Mouse (Mus musculus): Measurements from ENCODE around the gene Gm9044. TPM values are rescaled to one million over a fixed set of nuclear protein-coding genes. Genes with fewer than 3 reads are reported as not detected.
"Not testable (repeated sequence)": the region's sequence is repeated elsewhere in the genome, so short reads cannot be mapped to it uniquely, and the experiment has no call there.

Gene Gm9044
- polyA plus RNA-seq (2015; fragmentation: Nextera tagmentation; extraction: Ambion mirVana): not detected in 2 replicates

- not testable (repeated sequence) for H3K4me2 ChIP-seq (replicated peaks); ATAC-seq; H3K27ac ChIP-seq; H3K4me3 ChIP-seq (replicated peaks); H3K9ac ChIP-seq; H3K4me1 ChIP-seq (replicated peaks); H3K36me3 ChIP-seq; H3K27me3 ChIP-seq (replicated peaks); H3K9me3 ChIP-seq
- whole genome bisulfite sequencing: no CpG with 5 or more reads among the region's 14 CpGs
These were observed at the start of gene Gm9044 for GRCm38 (mm10) chr10:118332308-118332707. Gene Gm9044 (minus strand): TSS chr10:118332408.

- Histone ChIP-seq H3K36me3 (no peaks in the 10 kb centered on the region), H3K4me2 (replicated peaks) (peak overlapping the region; percentile 42), H3K27ac (no peak overlapping the region), H3K4me3 (replicated peaks) (no peak overlapping the region), H3K27me3 (replicated peaks) (no peaks in the 10 kb centered on the region), H3K9ac (no peak overlapping the region), H3K9me3 (no peaks in the 10 kb centered on the region), H3K4me1 (replicated peaks) (no peaks in the 10 kb centered on the region)
- WGBS: 4% methylated on average over 10 of the region's 10 CpGs
- peak; percentile 86 for ATAC-seq
These were observed 38.2 kb upstream of the Gm9044 start for GRCm38 (mm10) chr10:118370443-118370842.

DNA sequence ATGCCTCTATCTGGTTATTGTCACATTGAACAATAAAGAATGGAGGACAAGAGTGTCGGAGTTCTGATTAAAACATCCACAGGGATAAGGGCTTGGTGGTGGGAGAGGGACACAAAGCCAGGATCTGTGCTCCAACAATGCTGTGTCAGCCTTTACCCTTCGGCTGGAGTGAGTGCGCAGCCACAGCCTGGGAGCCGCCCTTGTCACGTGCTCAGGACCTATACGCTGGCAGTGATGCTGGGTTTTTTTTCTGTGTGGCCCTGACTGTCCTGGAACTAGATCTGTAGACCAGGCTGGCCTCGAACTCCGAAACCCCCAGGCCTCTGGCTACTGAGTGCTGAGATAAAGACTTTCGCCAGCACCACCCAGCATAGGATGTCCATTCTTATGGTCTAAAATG is 37.3 kb upstream of the Gm9044 start:
- H3K4me3 ChIP-seq (replicated peaks): no peak overlapping the region
- 93% methylated on average over 9 of the region's 9 CpGs for WGBS
- no peak for ATAC-seq
- H3K9me3 ChIP-seq: no peaks in the 10 kb centered on the region
- no peak overlapping the region for H3K9ac ChIP-seq
- no peaks in the 10 kb centered on the region for H3K36me3 ChIP-seq
- no peaks in the 10 kb centered on the region for H3K4me1 ChIP-seq (replicated peaks)
- H3K4me2 ChIP-seq (replicated peaks): no peak overlapping the region
- H3K27ac ChIP-seq: no peak overlapping the region
- H3K27me3 ChIP-seq (replicated peaks): no peaks in the 10 kb centered on the region

- H3K9me3 ChIP-seq; H3K4me2 ChIP-seq (replicated peaks); ATAC-seq; H3K36me3 ChIP-seq; H3K27me3 ChIP-seq (replicated peaks); H3K4me3 ChIP-seq (replicated peaks); H3K27ac ChIP-seq; H3K9ac ChIP-seq; H3K4me1 ChIP-seq (replicated peaks): not testable (repeated sequence)
- WGBS: 88% methylated on average over 1 of the region's 11 CpGs
These were observed 21.8 kb upstream of the Gm9044 start, which contains the start of gene Gm9049 for GRCm38 (mm10) chr10:118354005-118354404. Gene Gm9049 (minus strand): TSS chr10:118354105.

- 80% methylated on average over 1 of the region's 14 CpGs for WGBS
- H3K9me3 ChIP-seq; H3K4me3 ChIP-seq (replicated peaks); H3K4me2 ChIP-seq (replicated peaks); H3K4me1 ChIP-seq (replicated peaks); H3K9ac ChIP-seq; ATAC-seq; H3K36me3 ChIP-seq; H3K27me3 ChIP-seq (replicated peaks); H3K27ac ChIP-seq: not testable (repeated sequence)
These were observed 16.4 kb upstream of the Gm9044 start, which contains the start of gene Gm9048 for GRCm38 (mm10) chr10:118348579-118348978. Gene Gm9048 (minus strand): TSS chr10:118348679.

GRCm38 (mm10) chr10:118343155-118343554 is 10.9 kb upstream of the Gm9044 start, which contains the start of gene Gm9046:
Gene Gm9046 (minus strand): TSS chr10:118343255.
- not testable (repeated sequence) for H3K36me3 ChIP-seq; H3K9ac ChIP-seq; H3K4me1 ChIP-seq (replicated peaks); H3K27me3 ChIP-seq (replicated peaks); H3K4me2 ChIP-seq (replicated peaks); H3K4me3 ChIP-seq (replicated peaks); H3K27ac ChIP-seq; H3K9me3 ChIP-seq; ATAC-seq
- no CpG with 5 or more reads among the region's 14 CpGs for WGBS

- H3K4me3 ChIP-seq (replicated peaks); H3K27ac ChIP-seq; H3K9ac ChIP-seq; ATAC-seq; H3K4me1 ChIP-seq (replicated peaks); H3K27me3 ChIP-seq (replicated peaks); H3K4me2 ChIP-seq (replicated peaks); H3K36me3 ChIP-seq; H3K9me3 ChIP-seq: not testable (repeated sequence)
- WGBS: no CpG with 5 or more reads among the region's 14 CpGs
These were observed 5.5 kb upstream of the Gm9044 start, which contains the start of gene Gm9045 for GRCm38 (mm10) chr10:118337731-118338130. Gene Gm9045 (minus strand): TSS chr10:118337831.

DNA sequence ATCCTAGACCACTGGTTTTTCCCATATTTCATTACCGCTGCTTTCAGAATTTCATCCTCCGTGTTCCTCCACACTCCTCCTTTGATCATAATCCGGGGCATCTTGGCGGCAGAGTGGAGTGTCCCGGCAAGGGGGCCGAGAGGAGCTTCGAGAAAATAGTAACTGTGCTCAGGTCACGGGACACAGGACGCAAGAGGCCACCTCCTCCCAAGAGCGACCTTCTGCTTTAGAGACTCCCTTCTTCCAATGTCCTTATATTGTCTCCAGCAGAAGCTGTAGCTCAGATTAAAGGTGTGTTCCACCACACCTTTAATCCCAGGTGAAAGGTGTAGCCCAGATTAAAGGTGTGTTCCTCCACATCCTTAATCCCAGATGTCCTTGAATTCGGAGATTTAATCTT is 5.3 kb downstream of the Gm9044 start, which contains the start of gene Gm9040:
Gene Gm9040, minus strand, starts transcription at position 101 of the 400 bp plus-strand sequence.
- H3K4me1 ChIP-seq (replicated peaks); ATAC-seq; H3K4me3 ChIP-seq (replicated peaks); H3K27me3 ChIP-seq (replicated peaks); H3K4me2 ChIP-seq (replicated peaks); H3K9ac ChIP-seq; H3K36me3 ChIP-seq; H3K9me3 ChIP-seq; H3K27ac ChIP-seq: not testable (repeated sequence)
- no CpG with 5 or more reads among the region's 11 CpGs for WGBS

GRCm38 (mm10) chr10:118319024-118319423 is 13.2 kb downstream of the Gm9044 start:
- Histone ChIP-seq H3K4me3 (replicated peaks) (no peak overlapping the region), H3K4me1 (replicated peaks) (no peaks in the 10 kb centered on the region), H3K9ac (no peak overlapping the region), H3K27me3 (replicated peaks) (no peaks in the 10 kb centered on the region), H3K36me3 (no peaks in the 10 kb centered on the region), H3K9me3 (no peaks in the 10 kb centered on the region), H3K27ac (no peak overlapping the region), H3K4me2 (replicated peaks) (no peak overlapping the region)
- no peak for ATAC-seq
- 79% methylated on average over 8 of the region's 8 CpGs for WGBS

DNA sequence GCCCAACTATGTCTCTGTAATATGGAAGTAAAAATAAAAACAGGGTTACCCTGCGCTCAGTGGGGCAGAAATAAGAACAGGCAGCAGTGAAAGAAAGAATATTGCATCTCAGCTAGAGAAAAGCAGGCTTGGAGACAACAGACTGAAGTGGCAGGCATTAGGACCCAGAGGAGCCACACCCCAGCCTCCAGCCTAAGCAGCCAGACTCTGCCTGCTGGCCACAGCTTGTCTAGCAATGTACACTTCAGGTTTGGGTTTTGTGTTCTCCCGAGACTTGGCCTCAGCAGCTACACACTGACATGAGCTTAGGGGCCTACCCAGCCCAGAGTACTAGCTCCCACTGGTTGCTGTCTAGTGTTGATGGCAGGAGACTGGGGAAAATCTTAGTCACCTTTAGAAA is 30.1 kb downstream of the Gm9044 start:
- H3K4me3 ChIP-seq (replicated peaks); H3K9ac ChIP-seq; H3K4me2 ChIP-seq (replicated peaks); H3K27me3 ChIP-seq (replicated peaks); H3K36me3 ChIP-seq; H3K4me1 ChIP-seq (replicated peaks); ATAC-seq; H3K27ac ChIP-seq; H3K9me3 ChIP-seq: not testable (repeated sequence)
- WGBS: 44% methylated on average over 2 of the region's 2 CpGs

- no peaks in the 10 kb centered on the region for H3K36me3 ChIP-seq
- H3K27me3 ChIP-seq (replicated peaks): no peaks in the 10 kb centered on the region
- 89% methylated on average over 6 of the region's 6 CpGs for WGBS
- no peak for ATAC-seq
- no peaks in the 10 kb centered on the region for H3K4me1 ChIP-seq (replicated peaks)
- H3K4me3 ChIP-seq (replicated peaks): no peak within 1 kb of the TSS
- H3K9me3 ChIP-seq: no peaks in the 10 kb centered on the region
- no peak within 1 kb of the TSS for H3K9ac ChIP-seq
- H3K27ac ChIP-seq: no peak within 1 kb of the TSS
- no peak within 1 kb of the TSS for H3K4me2 ChIP-seq (replicated peaks)
These were observed 37.3 kb downstream of the Gm9044 start, which contains the start of gene Iltifb for GRCm38 (mm10) chr10:118294938-118295337. Gene Iltifb (minus strand): TSS chr10:118295038.

DNA sequence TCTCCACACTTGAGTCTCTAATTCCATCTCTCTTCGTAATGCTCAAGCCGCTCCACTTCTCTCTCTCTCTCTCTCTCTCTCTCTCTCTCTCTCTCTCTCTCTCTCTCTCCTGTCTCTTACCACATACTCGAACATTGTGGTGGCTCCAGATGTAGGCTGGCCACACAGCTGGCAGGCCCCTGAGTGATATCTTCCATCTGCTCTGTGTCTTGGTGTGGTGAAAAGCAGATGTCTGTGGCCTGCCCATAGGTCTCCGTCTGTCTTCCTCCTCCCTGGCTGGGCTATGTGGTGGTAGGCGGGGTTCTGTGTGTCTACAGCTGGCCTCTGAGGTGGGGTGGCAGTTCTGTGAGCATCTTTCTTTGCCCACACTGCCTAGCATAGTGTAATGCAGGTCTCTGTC is 49.2 kb downstream of the Gm9044 start:
- H3K27me3 ChIP-seq (replicated peaks); H3K4me2 ChIP-seq (replicated peaks); H3K36me3 ChIP-seq; H3K9me3 ChIP-seq; H3K4me3 ChIP-seq (replicated peaks); H3K4me1 ChIP-seq (replicated peaks); H3K9ac ChIP-seq; H3K27ac ChIP-seq: not testable (repeated sequence)
- ATAC-seq: peak; percentile 43; the same call in 1 of the 2 replicates
- WGBS: 40% methylated on average over 2 of the region's 5 CpGs

- WGBS: 75% methylated on average over 6 of the region's 7 CpGs
- ATAC-seq: not testable (repeated sequence)
These were observed 49.6 kb downstream of the Gm9044 start for GRCm38 (mm10) chr10:118282565-118282964.

More at GRCm38 (mm10) chr10:118282565-118282964, 49.6 kb downstream of the Gm9044 start:
- not testable (repeated sequence) for H3K27me3 ChIP-seq (replicated peaks); H3K9me3 ChIP-seq; H3K4me1 ChIP-seq (replicated peaks); H3K4me2 ChIP-seq (replicated peaks); H3K4me3 ChIP-seq (replicated peaks); H3K27ac ChIP-seq; H3K9ac ChIP-seq; H3K36me3 ChIP-seq
